Mouse (Mus musculus): Measurements from ENCODE around the gene Fth1.

- TF ChIP-seq CTCF (IDR thresholded peaks at IDR 0.05; ENCODE audit: borderline replicate concordance, extremely low read depth, insufficient read depth, insufficient read length) (no peak), POLR2A (IDR thresholded peaks at IDR 0.05; ENCODE audit: borderline replicate concordance, extremely low read depth, insufficient read depth, insufficient read length, poor library complexity, severe bottlenecking) (no peak)
Measured at GRCm38 (mm10) chr19:9977085-9977484, 3.3 kb upstream of the Fth1 start.
